Mouse (Mus musculus) ES-E14 (cell line): Measurements from ENCODE around the gene Sgsm2.

Experiments
- CHD2 ChIP-seq: IDR thresholded peaks from 2 replicates; pipeline ENCODE4 v1.6.1; 2014; ENCODE audit warnings: mild to moderate bottlenecking, low read depth, low read length, inconsistent platforms
- HCFC1 ChIP-seq: IDR thresholded peaks from 2 replicates; pipeline ENCODE4 v1.6.1; 2012; ENCODE audit warnings: low read length, inconsistent platforms, borderline replicate concordance; ENCODE audit not compliant: insufficient read depth
- MAFK ChIP-seq: IDR thresholded peaks from 2 replicates; pipeline ENCODE4 v1.6.1; 2014; ENCODE audit warnings: mild to moderate bottlenecking, low read depth, low read length, inconsistent platforms; ENCODE audit not compliant: insufficient read depth

DNA sequence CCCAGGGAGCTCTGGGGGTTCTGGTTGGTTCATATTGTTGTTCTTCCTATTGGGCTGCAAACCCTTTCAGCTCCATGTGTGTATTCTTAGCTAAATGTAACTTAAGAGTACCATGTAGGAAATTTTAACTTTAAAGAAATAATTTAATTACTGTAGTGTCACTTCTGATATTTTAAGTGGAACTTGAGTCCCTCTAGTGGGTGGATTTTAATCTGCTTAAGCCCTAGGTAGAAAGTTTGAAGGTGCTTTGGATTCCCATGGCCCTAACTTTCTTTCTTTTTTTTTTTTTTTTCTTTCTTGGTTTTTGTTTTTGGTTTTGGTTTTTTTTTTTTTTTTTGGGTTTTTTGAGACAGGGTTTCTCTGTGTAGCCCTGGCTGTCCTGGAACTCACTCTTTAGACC, 81.1 kb downstream of the Sgsm2 start:
- TF ChIP-seq MAFK (no peak), HCFC1 (no peak), CHD2 (no peak)
